Mouse (Mus musculus): ENCODE results near the gene Neurog1. TPM values are rescaled to one million over a fixed set of nuclear protein-coding genes. Genes with fewer than 3 reads are reported as not detected.
A peak's percentile ranks its signal among the peaks of the same experiment; 100 is the strongest.

Gene Neurog1
- polyA plus RNA-seq, 1 experiment from 2014 or later: not detected

DNA sequence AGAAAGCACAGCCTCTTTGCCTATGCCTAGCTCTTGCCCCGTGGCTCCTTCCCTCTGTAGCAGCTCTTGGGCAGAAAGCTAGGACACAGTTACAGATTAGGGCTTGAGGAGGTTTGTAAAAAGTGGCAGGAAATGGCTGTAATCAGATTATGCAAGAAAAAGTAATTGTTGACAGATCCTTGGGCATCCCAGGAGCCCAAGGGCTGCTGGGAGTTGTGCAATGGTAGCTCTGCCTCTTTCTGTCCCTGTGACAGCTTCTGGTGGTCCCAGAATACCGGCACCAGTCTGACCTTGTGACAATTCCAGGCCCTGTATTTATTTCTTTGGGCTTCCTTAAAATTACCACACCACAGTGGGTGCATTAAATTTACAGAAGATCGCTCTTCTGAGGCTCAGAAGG lies 1.4 kb upstream of the Neurog1 start:
- Histone ChIP-seq H3K27ac (ENCODE audit: low read depth, low read length) (no peak overlapping the region), H3K9me3 (ENCODE audit: control insufficient read depth, low read length) (no peaks in the 10 kb centered on the region), H3K4me2 (no peak overlapping the region), H3K36me3 (ENCODE audit: control insufficient read depth, insufficient read depth, low read length) (no peaks in the 10 kb centered on the region), H3K27me3 (replicated peaks; ENCODE audit: control insufficient read depth, insufficient read depth, low read length) (peaks cover 100% of the 10 kb centered on the region), H3K4me3 (ENCODE audit: low read depth, low read length) (no peak overlapping the region), H3K9ac (ENCODE audit: low read depth, low read length) (no peak overlapping the region), H3K4me1 (replicated peaks; ENCODE audit: control insufficient read depth, insufficient read depth, low read length) (no peaks in the 10 kb centered on the region)
- 21% methylated on average over 3 of the region's 3 CpGs for WGBS
- ATAC-seq (replicated peaks; ENCODE audit: low FRiP score) (no peak), DNase-seq (ENCODE audit: low spot score) (no peak)

DNA sequence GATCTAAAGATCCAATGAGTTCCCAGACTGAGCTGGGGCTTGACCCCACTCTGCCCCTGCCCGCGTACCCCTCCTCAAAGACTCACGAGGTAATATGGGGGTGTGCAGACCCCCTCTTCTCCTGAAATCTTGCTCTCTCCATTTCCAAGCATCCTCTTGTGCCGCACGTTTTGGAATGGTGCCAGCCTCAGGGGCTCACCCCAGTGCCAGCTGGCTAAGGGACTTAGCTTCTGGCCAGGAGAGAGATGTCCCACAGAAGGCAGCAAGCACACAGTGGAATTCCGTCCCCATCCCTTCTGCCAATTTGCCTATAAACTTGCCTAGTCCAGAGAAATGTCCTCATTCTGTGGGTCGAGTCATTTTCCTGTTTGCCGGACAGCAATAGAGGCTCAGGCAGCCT lies 820 bp upstream of the Neurog1 start:
- no peaks in the 10 kb centered on the region for H3K9me3 ChIP-seq (ENCODE audit: control insufficient read depth, low read length)
- H3K36me3 ChIP-seq (ENCODE audit: control insufficient read depth, insufficient read depth, low read length): no peaks in the 10 kb centered on the region
- DNase-seq (ENCODE audit: low spot score): no peak
- H3K4me3 ChIP-seq (ENCODE audit: low read depth, low read length): no peak overlapping the region
- WGBS: 17% methylated on average over 8 of the region's 8 CpGs
- no peak for ATAC-seq (replicated peaks; ENCODE audit: low FRiP score)
- H3K27ac ChIP-seq (ENCODE audit: low read depth, low read length): no peak overlapping the region
- no peak overlapping the region for H3K9ac ChIP-seq (ENCODE audit: low read depth, low read length)
- H3K27me3 ChIP-seq (replicated peaks; ENCODE audit: control insufficient read depth, insufficient read depth, low read length): peaks cover 100% of the 10 kb centered on the region
- no peaks in the 10 kb centered on the region for H3K4me1 ChIP-seq (replicated peaks; ENCODE audit: control insufficient read depth, insufficient read depth, low read length)
- no peak overlapping the region for H3K4me2 ChIP-seq

DNA sequence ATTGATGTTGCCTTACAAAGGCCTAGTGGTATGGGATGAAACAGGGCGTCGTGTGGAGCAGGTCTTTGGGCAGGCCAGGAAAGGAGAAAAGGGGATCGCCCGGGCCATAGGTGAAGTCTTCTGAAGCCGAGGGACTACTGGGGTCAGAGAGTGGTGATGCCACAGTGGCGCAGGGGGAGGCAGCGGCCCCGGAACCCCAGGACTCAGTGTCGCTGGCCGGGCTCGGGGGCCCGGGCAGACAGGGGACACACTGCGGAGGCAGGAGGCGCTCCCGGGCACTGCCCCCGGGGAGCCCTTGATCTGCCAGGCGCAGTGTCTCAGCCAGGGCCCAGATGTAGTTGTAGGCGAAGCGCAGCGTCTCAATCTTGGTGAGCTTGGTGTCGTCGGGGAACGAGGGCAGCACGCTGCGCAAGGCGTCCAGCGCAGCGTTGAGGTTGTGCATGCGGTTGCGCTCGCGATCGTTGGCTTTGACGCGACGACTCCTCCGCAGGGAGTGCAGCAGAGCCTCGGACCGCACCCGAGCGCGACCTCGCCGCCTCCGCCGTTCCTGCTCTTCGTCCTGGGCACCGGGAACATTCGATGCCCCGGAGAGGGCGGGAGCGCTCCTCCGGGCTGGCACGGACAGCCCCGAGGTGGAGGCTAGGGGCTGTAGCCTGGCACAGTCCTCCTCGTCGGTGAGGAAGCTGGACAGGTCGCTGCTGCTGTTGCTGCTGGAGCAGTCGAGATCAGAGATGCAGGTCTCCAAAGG lies 613 bp downstream of the Neurog1 start:
- no peak for DNase-seq (ENCODE audit: low spot score)

DNA sequence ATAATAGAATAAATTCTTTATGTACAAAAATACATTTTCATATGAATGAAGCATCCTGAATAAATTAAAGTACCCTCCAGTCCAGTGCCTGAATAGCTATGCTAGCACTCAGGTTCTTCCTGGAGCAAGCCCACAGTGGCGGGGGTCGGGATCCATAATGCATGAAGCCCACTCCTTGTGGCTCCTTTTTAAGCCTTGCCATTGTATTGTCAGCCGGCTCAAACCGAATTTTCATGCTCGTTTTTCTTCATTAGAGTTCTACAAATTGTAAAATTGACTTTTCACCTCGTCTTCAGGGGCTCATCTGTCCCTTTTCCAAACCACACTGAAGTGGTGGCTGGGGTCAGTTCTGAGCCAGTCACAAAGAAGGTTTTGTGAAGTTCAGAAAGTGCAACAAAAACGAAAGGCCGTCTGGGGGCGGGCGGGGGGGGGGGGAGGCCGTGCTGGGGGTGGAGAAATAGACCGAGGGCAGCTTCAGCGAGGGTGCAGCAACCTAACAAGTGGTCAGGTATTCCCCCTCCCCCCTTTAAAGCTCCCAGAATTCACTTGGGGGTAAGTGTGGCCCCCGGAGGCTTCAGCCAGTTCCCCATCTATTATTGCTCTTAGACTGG lies 1.3 kb downstream of the Neurog1 start:
- ATAC-seq (replicated peaks; ENCODE audit: low FRiP score) (no peak), DNase-seq (ENCODE audit: low spot score) (no peak)
- Histone ChIP-seq H3K4me2 (no peak overlapping the region), H3K27me3 (replicated peaks; ENCODE audit: control insufficient read depth, insufficient read depth, low read length) (peaks cover 98% of the 10 kb centered on the region), H3K9ac (ENCODE audit: low read depth, low read length) (no peak overlapping the region), H3K9me3 (ENCODE audit: control insufficient read depth, low read length) (no peaks in the 10 kb centered on the region), H3K27ac (ENCODE audit: low read depth, low read length) (no peak overlapping the region), H3K4me3 (ENCODE audit: low read depth, low read length) (no peak overlapping the region), H3K4me1 (replicated peaks; ENCODE audit: control insufficient read depth, insufficient read depth, low read length) (no peaks in the 10 kb centered on the region), H3K36me3 (ENCODE audit: control insufficient read depth, insufficient read depth, low read length) (no peaks in the 10 kb centered on the region)
- 8% methylated on average over 14 of the region's 14 CpGs for WGBS

More for the DNA sequence above, 613 bp downstream of the Neurog1 start:
- Histone ChIP-seq H3K27me3 (replicated peaks; ENCODE audit: control insufficient read depth, insufficient read depth, low read length) (peaks cover 99% of the 10 kb centered on the region), H3K36me3 (ENCODE audit: control insufficient read depth, insufficient read depth, low read length) (no peaks in the 10 kb centered on the region), H3K4me1 (replicated peaks; ENCODE audit: control insufficient read depth, insufficient read depth, low read length) (no peaks in the 10 kb centered on the region), H3K9ac (ENCODE audit: low read depth, low read length) (no peak overlapping the region), H3K9me3 (ENCODE audit: control insufficient read depth, low read length) (no peaks in the 10 kb centered on the region), H3K4me3 (ENCODE audit: low read depth, low read length) (no peak overlapping the region), H3K27ac (ENCODE audit: low read depth, low read length) (no peak overlapping the region), H3K4me2 (peak overlapping the region; percentile 48; the same call in 1 of the 2 replicates)
- WGBS: 3% methylated on average over 59 of the region's 59 CpGs
- no peak for ATAC-seq (replicated peaks; ENCODE audit: low FRiP score)

DNA sequence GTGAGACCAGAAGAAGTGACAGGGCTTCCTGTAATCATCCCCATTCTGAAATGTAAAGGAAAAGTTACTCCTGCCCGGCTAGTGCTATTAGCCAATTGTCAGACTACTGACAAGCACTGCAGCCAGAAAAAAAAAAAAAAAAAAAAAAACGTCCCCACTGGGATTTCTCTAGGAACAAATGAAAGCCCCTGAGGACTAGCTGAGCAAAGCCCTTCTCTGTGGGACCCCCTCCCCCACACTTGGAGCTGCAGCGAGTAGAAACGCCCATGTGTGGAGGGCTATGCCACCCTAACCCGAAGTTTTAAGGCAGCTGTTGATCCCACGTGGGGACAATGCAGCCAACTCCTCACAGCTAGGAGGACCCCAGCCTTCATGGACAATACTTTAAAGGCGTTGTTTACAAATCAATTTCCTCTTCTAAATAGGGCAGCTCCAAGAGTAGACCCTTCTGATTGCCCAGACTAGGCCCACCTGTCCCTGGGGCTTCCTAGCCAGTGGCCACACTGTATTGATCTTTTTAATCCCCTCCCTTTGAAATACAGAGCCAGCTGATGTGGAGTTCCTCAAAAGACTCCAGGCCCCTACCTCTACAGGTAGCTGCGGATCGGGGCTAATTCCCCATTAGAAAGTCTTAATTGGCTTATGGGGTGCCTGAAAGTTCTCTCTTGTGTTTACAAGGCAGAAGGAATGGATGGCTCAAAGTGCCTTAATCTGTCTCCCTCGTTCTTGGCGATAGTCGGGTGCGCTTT lies 2.2 kb downstream of the Neurog1 start:
- no peak overlapping the region for H3K9ac ChIP-seq (ENCODE audit: low read depth, low read length)
- ATAC-seq (replicated peaks; ENCODE audit: low FRiP score) (no peak), DNase-seq (ENCODE audit: low spot score) (no peak)
- H3K4me1 ChIP-seq (replicated peaks; ENCODE audit: control insufficient read depth, insufficient read depth, low read length): no peaks in the 10 kb centered on the region
- H3K4me3 ChIP-seq (ENCODE audit: low read depth, low read length): no peak overlapping the region
- H3K9me3 ChIP-seq (ENCODE audit: control insufficient read depth, low read length): no peaks in the 10 kb centered on the region
- H3K36me3 ChIP-seq (ENCODE audit: control insufficient read depth, insufficient read depth, low read length): no peaks in the 10 kb centered on the region
- no peak overlapping the region for H3K4me2 ChIP-seq
- peaks cover 90% of the 10 kb centered on the region for H3K27me3 ChIP-seq (replicated peaks; ENCODE audit: control insufficient read depth, insufficient read depth, low read length)
- no peak overlapping the region for H3K27ac ChIP-seq (ENCODE audit: low read depth, low read length)
- WGBS: 4% methylated on average over 13 of the region's 13 CpGs

DNA sequence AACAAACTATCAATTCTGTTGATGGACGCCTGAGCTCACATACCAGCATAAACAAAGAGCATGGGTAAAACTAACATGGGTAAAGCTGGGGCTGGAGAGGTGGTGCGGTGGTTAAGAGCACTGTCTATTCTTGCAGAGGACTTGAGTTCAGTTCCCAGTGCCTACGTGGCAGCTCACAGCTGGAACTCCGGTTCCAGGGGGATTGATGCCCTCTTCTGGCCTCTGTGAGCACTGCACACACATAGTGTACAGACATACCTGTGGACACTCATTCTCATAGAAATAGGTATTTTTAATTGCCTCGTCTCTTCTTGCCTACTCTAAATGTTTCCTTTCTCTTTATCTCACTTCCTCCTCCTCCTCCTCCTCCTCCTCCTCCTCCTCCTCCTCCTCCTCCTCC lies 8.9 kb downstream of the Neurog1 start:
- H3K36me3 ChIP-seq (ENCODE audit: control insufficient read depth, insufficient read depth, low read length): no peaks in the 10 kb centered on the region
- H3K27ac ChIP-seq (ENCODE audit: low read depth, low read length): no peak overlapping the region
- WGBS: 78% methylated on average over 5 of the region's 5 CpGs
- H3K4me2 ChIP-seq: no peak overlapping the region
- H3K27me3 ChIP-seq (replicated peaks; ENCODE audit: control insufficient read depth, insufficient read depth, low read length): peaks cover 23% of the 10 kb centered on the region
- H3K9ac ChIP-seq (ENCODE audit: low read depth, low read length): no peak overlapping the region
- H3K9me3 ChIP-seq (ENCODE audit: control insufficient read depth, low read length): peaks cover 3% of the 10 kb centered on the region; the same call in 1 of the 2 replicates
- H3K4me1 ChIP-seq (replicated peaks; ENCODE audit: control insufficient read depth, insufficient read depth, low read length): no peaks in the 10 kb centered on the region
- no peak for DNase-seq (ENCODE audit: low spot score)
- H3K4me3 ChIP-seq (ENCODE audit: low read depth, low read length): no peak overlapping the region
- no peak for ATAC-seq (replicated peaks; ENCODE audit: low FRiP score)

DNA sequence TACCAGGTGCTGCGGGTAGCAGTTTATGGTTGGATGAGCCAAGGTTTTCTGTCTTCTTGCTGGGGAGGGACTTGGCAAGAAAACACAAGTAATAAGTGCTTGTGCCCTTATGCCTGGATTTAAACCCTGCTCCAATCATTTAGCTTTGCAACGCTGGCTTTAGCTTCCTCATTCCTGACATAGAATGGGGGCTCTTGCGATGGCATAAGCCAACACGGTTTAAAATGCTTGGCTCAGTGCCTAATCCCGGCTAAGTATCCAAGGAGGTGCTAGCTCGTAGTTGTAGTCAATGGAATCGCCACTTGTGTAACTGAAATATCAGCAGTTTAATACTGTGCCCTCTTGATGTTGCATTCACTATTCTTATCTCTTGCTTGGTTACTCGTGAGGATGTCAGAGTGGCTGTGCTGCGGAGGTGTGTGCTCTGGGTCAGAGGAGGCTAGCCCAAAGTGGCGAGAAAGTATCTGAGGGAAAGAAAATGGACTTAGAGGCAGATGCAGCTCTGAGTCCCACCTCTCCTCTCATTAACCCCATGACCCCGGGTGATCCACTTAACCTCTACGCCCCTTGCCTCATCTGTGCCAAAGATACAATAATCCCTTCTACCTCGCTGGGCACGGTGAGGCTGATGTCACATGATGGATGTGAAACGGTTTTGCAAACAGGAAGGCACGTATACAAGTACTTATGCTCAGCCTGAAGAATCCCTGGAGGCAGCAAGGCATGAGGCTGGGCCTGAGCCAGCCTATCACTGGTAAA lies 11.8 kb downstream of the Neurog1 start:
- DNase-seq (ENCODE audit: low spot score): no peak
- H3K27ac ChIP-seq (ENCODE audit: low read depth, low read length): no peak overlapping the region
- 67% methylated on average over 16 of the region's 16 CpGs for WGBS
- no peak for ATAC-seq (replicated peaks; ENCODE audit: low FRiP score)
- H3K9ac ChIP-seq (ENCODE audit: low read depth, low read length): no peak overlapping the region
- H3K4me2 ChIP-seq: no peak overlapping the region
- H3K9me3 ChIP-seq (ENCODE audit: control insufficient read depth, low read length): peaks cover 3% of the 10 kb centered on the region; the same call in 1 of the 2 replicates
- no peaks in the 10 kb centered on the region for H3K36me3 ChIP-seq (ENCODE audit: control insufficient read depth, insufficient read depth, low read length)
- no peaks in the 10 kb centered on the region for H3K4me1 ChIP-seq (replicated peaks; ENCODE audit: control insufficient read depth, insufficient read depth, low read length)
- H3K27me3 ChIP-seq (replicated peaks; ENCODE audit: control insufficient read depth, insufficient read depth, low read length): peaks cover 10% of the 10 kb centered on the region
- no peak overlapping the region for H3K4me3 ChIP-seq (ENCODE audit: low read depth, low read length)

DNA sequence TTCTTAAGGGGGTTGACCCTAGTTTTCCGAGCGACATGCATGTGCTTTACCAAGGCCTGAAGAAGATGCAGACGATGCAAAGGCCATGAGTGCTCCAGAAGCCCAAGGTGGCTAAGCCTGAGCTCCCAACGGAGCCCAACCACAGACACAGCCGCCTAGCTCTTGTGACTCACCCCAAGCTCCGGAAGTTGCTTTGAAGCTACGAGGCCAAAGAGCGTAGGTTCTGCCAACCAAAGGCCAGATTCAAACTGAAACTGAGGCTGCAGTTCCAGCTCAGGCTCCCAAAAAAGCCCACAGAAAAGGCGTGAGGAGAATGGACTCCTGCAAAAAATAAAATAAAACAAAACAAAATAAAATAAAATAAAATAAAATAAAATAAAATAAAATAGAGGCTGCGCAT lies 14.1 kb downstream of the Neurog1 start:
- DNase-seq (ENCODE audit: low spot score) (no peak), ATAC-seq (replicated peaks; ENCODE audit: low FRiP score) (no peak)
- Histone ChIP-seq H3K36me3 (ENCODE audit: control insufficient read depth, insufficient read depth, low read length) (no peaks in the 10 kb centered on the region), H3K4me2 (no peak overlapping the region), H3K9me3 (ENCODE audit: control insufficient read depth, low read length) (peaks cover under 1% of the 10 kb centered on the region; the same call in 1 of the 2 replicates), H3K27ac (ENCODE audit: low read depth, low read length) (no peak overlapping the region), H3K9ac (ENCODE audit: low read depth, low read length) (no peak overlapping the region), H3K4me3 (ENCODE audit: low read depth, low read length) (no peak overlapping the region), H3K27me3 (replicated peaks; ENCODE audit: control insufficient read depth, insufficient read depth, low read length) (peaks cover 10% of the 10 kb centered on the region), H3K4me1 (replicated peaks; ENCODE audit: control insufficient read depth, insufficient read depth, low read length) (no peaks in the 10 kb centered on the region)
- 68% methylated on average over 10 of the region's 10 CpGs for WGBS

Measured in liver, embryonic 11.5 days (tissue).